Mouse (Mus musculus): Measurements from ENCODE around the gene Diablo. TPM values are rescaled to one million over a fixed set of nuclear protein-coding genes. Genes with fewer than 3 reads are reported as not detected.
A peak's percentile ranks its signal among the peaks of the same experiment; 100 is the strongest.

Diablo gene
- total and polyA plus RNA-seq, 3 experiments = 37.7 to 68.0 (median 58.7) TPM

- no peaks in the 10 kb centered on the region for H3K27me3 ChIP-seq (replicated peaks)
- H3K4me3 ChIP-seq (replicated peaks in 1 of 3; ENCODE audit: low read depth in 2 of 3, low read length in 2 of 3, poor library complexity in 1 of 3) = peak within 1 kb of the TSS; percentile 68 to 91 (median 82)
- dilution Hi-C loops (cut with MboI; ENCODE audit: extremely low pct_ligation_motif_present, extremely low pct_unique_long_range_greater_than_20kb, low sequenced_read_pairs) = no loop called here
- peak within 1 kb of the TSS; percentile 60 for H3K9ac ChIP-seq (ENCODE audit: insufficient read depth, low read depth)
- no peak for TF ChIP-seq E2F4 (IDR thresholded peaks at IDR 0.05; ENCODE audit: insufficient replicate concordance, low read depth, low read length)
- TF ChIP-seq ZC3H11A (IDR thresholded peaks at IDR 0.05; ENCODE audit: low read depth, low read length) = no peak
- TF ChIP-seq NELFE (IDR thresholded peaks at IDR 0.05; ENCODE audit: low read depth, low read length) = peak; percentile 79
- no peak for TF ChIP-seq SMC3 (IDR thresholded peaks at IDR 0.05; ENCODE audit: low read depth, low read length)
- peak; percentile 99 for TF ChIP-seq BHLHE40 (IDR thresholded peaks at IDR 0.05; ENCODE audit: low read depth, low read length)
- no peak for TF ChIP-seq JUND (conservative IDR thresholded peaks at IDR 0.05; ENCODE audit: low read depth, low read length)
- TF ChIP-seq ZMIZ1 (IDR thresholded peaks at IDR 0.05; ENCODE audit: low read depth, low read length) = peak; percentile 71; the same call in 1 of the 2 replicates
- TF ChIP-seq USF2 (conservative IDR thresholded peaks at IDR 0.05; ENCODE audit: low read depth, low read length) = peak; percentile 100
- TF ChIP-seq EP300 (IDR thresholded peaks at IDR 0.05; ENCODE audit: low read length) = no peak
- no peak for TF ChIP-seq CHD1 (IDR thresholded peaks at IDR 0.05; ENCODE audit: low read depth, low read length)
- TF ChIP-seq MAZ (IDR thresholded peaks at IDR 0.05; ENCODE audit: low read depth, low read length) = peak; percentile 49; the same call in 1 of the 2 replicates
- peak; percentile 80 for TF ChIP-seq MYC (IDR thresholded peaks at IDR 0.05; ENCODE audit: low read depth, low read length)
- TF ChIP-seq KAT2A (IDR thresholded peaks at IDR 0.05; ENCODE audit: insufficient replicate concordance, low read length) = 0 out of 2 replicates have a peak, but pooled peaks have one; percentile 51
- peak; percentile 84 for TF ChIP-seq TCF12 (IDR thresholded peaks at IDR 0.05; ENCODE audit: low read depth, low read length)
- TF ChIP-seq CHD2 (IDR thresholded peaks at IDR 0.05; ENCODE audit: low read length) = no peak
- TF ChIP-seq MAX (IDR thresholded peaks at IDR 0.05; ENCODE audit: low read length) = peak; percentile 98
- no peak for TF ChIP-seq PAX5 (IDR thresholded peaks at IDR 0.05; ENCODE audit: low read length)
- TF ChIP-seq TBP (conservative IDR thresholded peaks at IDR 0.05; ENCODE audit: low read depth, low read length) = no peak
- peak; percentile 100 for TF ChIP-seq USF1 (IDR thresholded peaks at IDR 0.05; ENCODE audit: low read depth, low read length)
- TF ChIP-seq SIN3A (IDR thresholded peaks at IDR 0.05; ENCODE audit: low read length) = peak; percentile 98
- TF ChIP-seq RCOR1 (conservative IDR thresholded peaks at IDR 0.05; ENCODE audit: low read depth, low read length) = no peak
- TF ChIP-seq CTCF (conservative IDR thresholded peaks at IDR 0.05 in 1 of 2, IDR thresholded peaks at IDR 0.05 in 1 of 2; ENCODE audit: low read depth in 2 of 2, low read length in 2 of 2) = no peak
- TF ChIP-seq RAD21 (IDR thresholded peaks at IDR 0.05; ENCODE audit: low read depth, low read length) = no peak
- peak; percentile 55; the same call in 1 of the 2 replicates for TF ChIP-seq MEF2A (IDR thresholded peaks at IDR 0.05; ENCODE audit: borderline replicate concordance, low read depth, low read length)
- TF ChIP-seq POLR2A (IDR thresholded peaks at IDR 0.05; ENCODE audit: low read depth, low read length) = peak; percentile 88
- TF ChIP-seq ETS1 (conservative IDR thresholded peaks at IDR 0.05; ENCODE audit: low read depth, low read length) = peak; percentile 69
- TF ChIP-seq ZKSCAN1 (IDR thresholded peaks at IDR 0.05; ENCODE audit: borderline replicate concordance, low read depth, low read length) = no peak
- TF ChIP-seq MAFK (IDR thresholded peaks at IDR 0.05; ENCODE audit: insufficient replicate concordance, low read length) = no peak
- TF ChIP-seq MXI1 (IDR thresholded peaks at IDR 0.05; ENCODE audit: low read depth, low read length) = peak; percentile 96
- peak; percentile 84 for TF ChIP-seq HCFC1 (IDR thresholded peaks at IDR 0.05; ENCODE audit: low read depth, low read length)
- TF ChIP-seq UBTF (IDR thresholded peaks at IDR 0.05; ENCODE audit: low read depth, low read length) = no peak
- TF ChIP-seq JUN (IDR thresholded peaks at IDR 0.05; ENCODE audit: insufficient read depth, low read depth, low read length) = no peak
- TF ChIP-seq POLR2AphosphoS2 (IDR thresholded peaks at IDR 0.05; ENCODE audit: low read depth, low read length) = 0 out of 2 replicates have a peak, but pooled peaks have one; percentile 39
- peak; percentile 68 for TF ChIP-seq ELF1 (IDR thresholded peaks at IDR 0.05; ENCODE audit: low read depth, low read length)
- no peak for TF ChIP-seq ZNF384 (IDR thresholded peaks at IDR 0.05; ENCODE audit: low read depth, low read length)
- TF ChIP-seq GABPA (IDR thresholded peaks at IDR 0.05; ENCODE audit: insufficient replicate concordance, low read depth, low read length) = no peak
- peak; percentile 85 for TF ChIP-seq NRF1 (IDR thresholded peaks at IDR 0.05; ENCODE audit: low read depth, low read length)
- peak; percentile 20; the same call in 1 of the 2 replicates for TF ChIP-seq IRF4 (IDR thresholded peaks at IDR 0.05; ENCODE audit: low read depth, low read length)
- peak within 1 kb of the TSS; percentile 17; the same call in 1 of the 2 replicates for H3K27ac ChIP-seq (ENCODE audit: insufficient read depth, low read depth)
- no peaks in the 10 kb centered on the region; the same call in 1 of the 2 replicates for H3K79me2 ChIP-seq (replicated peaks; ENCODE audit: control insufficient read depth, extremely low read depth, insufficient read depth, poor library complexity, severe bottlenecking)
- peak within 1 kb of the TSS; percentile 77 for H3K4me2 ChIP-seq (ENCODE audit: insufficient read depth, low read depth, poor library complexity, severe bottlenecking)
- in situ Hi-C loops (cut with MboI; ENCODE audit: low pct_ligation_motif_present, low pct_unique_long_range_greater_than_20kb, low sequenced_read_pairs) = loop anchor here (5.0 kb wide), 1 partner anchor 55 kb away; no protein-coding TSS in a partner anchor
- H3K9me3 ChIP-seq (replicated peaks; ENCODE audit: low read length) = no peaks in the 10 kb centered on the region
- peak; percentile 99 for DNase-seq (ENCODE audit: extremely low read depth)
- H3K36me3 ChIP-seq (replicated peaks in 1 of 2; ENCODE audit: control insufficient read depth in 1 of 2, insufficient read depth in 1 of 2, low read length in 1 of 2) = peaks cover 23 to 45% of the 10 kb centered on the region in 2 experiments
- peaks cover 10 to 21% of the 10 kb centered on the region in 2 experiments for H3K4me1 ChIP-seq (ENCODE audit: control insufficient read depth in 1 of 2, insufficient read depth in 2 of 2)
Measured at GRCm38 (mm10) chr5:123572357-123573186, 48.6 kb upstream of the Diablo start, which contains the start of gene Vps33a. TSS of gene Vps33a (minus strand) at chr5:123573038.
